Mouse (Mus musculus) testis, adult 2 months (tissue): ENCODE measurements around the gene B3galt6. TPM values are rescaled to one million over a fixed set of nuclear protein-coding genes. Genes with fewer than 3 reads are reported as not detected.
A peak's percentile ranks its signal among the peaks of the same experiment; 100 is the strongest.

Experiments used
- H3K27ac ChIP-seq: fragments of 200-500 bp; 2 replicates; pipeline ENCODE4 v1.5.1; 2012; ENCODE audit warnings: low read depth, low read length; ENCODE audit not compliant: control insufficient read depth, insufficient read depth
- H3K27me3 ChIP-seq: fragments of 200-500 bp; 2 replicates; pipeline ENCODE4 v1.6.1; 2012; ENCODE audit warnings: mild to moderate bottlenecking, low read length, moderate library complexity; ENCODE audit not compliant: control insufficient read depth, insufficient read depth
- H3K36me3 ChIP-seq: fragments of 200-500 bp; 2 replicates; pipeline ENCODE4 v1.6.1; 2012; ENCODE audit warnings: mild to moderate bottlenecking, low read length; ENCODE audit not compliant: control insufficient read depth, insufficient read depth
- H3K4me1 ChIP-seq: fragments of 200-500 bp; 2 replicates; pipeline ENCODE4 v1.6.1; 2012; ENCODE audit warnings: low read length; ENCODE audit not compliant: control insufficient read depth, insufficient read depth
- H3K4me3 ChIP-seq: fragments of 200-500 bp; 2 replicates; pipeline ENCODE4 v1.5.1; 2012; ENCODE audit warnings: low read depth, mild to moderate bottlenecking, low read length, moderate library complexity, mixed read lengths; ENCODE audit not compliant: control insufficient read depth
- CTCF ChIP-seq: fragments of 200-500 bp; IDR thresholded peaks from 2 replicates; pipeline ENCODE4 v1.5.1; 2012; ENCODE audit warnings: low read depth, mild to moderate bottlenecking, inconsistent platforms, low read length, moderate library complexity; ENCODE audit not compliant: control insufficient read depth, insufficient read depth, insufficient replicate concordance
- POLR2A ChIP-seq: fragments of 200-500 bp; IDR thresholded peaks from 2 replicates; pipeline ENCODE4 v1.6.1; 2012; ENCODE audit warnings: low read depth, mild to moderate bottlenecking, inconsistent platforms, low read length, moderate library complexity; ENCODE audit not compliant: control insufficient read depth
- polyA plus RNA-seq: library from polyadenylated mRNA; depleted of rRNA; stranded (reverse); fragments of >200 nt; gene quantifications from 2 replicates; pipeline ENCODE4 v1.2.3, GENCODE M21; 2012; rRNA removed

B3galt6 gene
- polyA plus RNA-seq, 1 experiment, result 2.4 TPM

DNA sequence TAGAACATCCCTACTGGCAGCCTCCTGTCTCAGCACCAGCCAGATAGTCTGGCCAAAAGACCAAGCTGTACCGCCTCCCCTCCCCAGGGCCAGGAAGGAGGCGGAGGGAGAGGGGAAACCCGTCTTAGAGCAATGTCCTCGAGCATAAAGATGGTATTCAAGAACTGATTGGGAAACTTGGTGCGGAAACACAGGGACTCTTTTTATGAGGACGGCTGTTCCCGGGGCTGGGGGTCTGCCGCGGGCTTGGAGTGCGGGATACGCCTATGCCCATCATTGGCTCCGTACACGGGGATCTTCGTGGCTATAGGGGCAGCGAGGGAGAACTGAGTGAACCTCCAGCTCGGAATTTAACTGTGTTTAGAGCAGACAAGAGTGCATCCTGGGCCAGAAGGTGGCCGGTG lies 49.4 kb downstream of the B3galt6 start:
- Histone ChIP-seq H3K27ac (peak overlapping the region; percentile 27), H3K4me1 (peaks cover 10% of the 10 kb centered on the region), H3K4me3 (peak overlapping the region; percentile 92), H3K27me3 (no peaks in the 10 kb centered on the region), H3K36me3 (no peaks in the 10 kb centered on the region; the same call in 1 of the 2 replicates)
- no peak for TF ChIP-seq CTCF
- TF ChIP-seq POLR2A, result no peak

Other genes starting within 250 kb of the B3galt6 start
- 18.7 and 23.4 TPM in 2 replicates for gene Atad3a, start 231.6 kb downstream of the B3galt6 start, polyA plus RNA-seq
- gene Vwa1, start 218.0 kb downstream of the B3galt6 start, polyA plus RNA-seq, result 5.5 and 5.6 TPM in 2 replicates
- gene Tmem88b, start 206.8 kb downstream of the B3galt6 start, polyA plus RNA-seq, result 1.0 TPM in 2 replicates
- 0.08 and 0.27 TPM in 2 replicates for gene Ankrd65, start 202.2 kb downstream of the B3galt6 start, polyA plus RNA-seq
- 134 and 144 TPM in 2 replicates for gene Mrpl20, start 189.8 kb downstream of the B3galt6 start, polyA plus RNA-seq
- gene Ccnl2, start 180.2 kb downstream of the B3galt6 start, polyA plus RNA-seq, result 35.4 and 38.4 TPM in 2 replicates
- 108 and 116 TPM in 2 replicates for gene Aurkaip1, start 161.4 kb downstream of the B3galt6 start, polyA plus RNA-seq
- 114 and 149 TPM in 2 replicates for gene Mxra8, start 153.0 kb downstream of the B3galt6 start, polyA plus RNA-seq
- 132 and 135 TPM in 2 replicates for gene Dvl1, start 145.2 kb downstream of the B3galt6 start, polyA plus RNA-seq
- 1.9 and 2.3 TPM in 2 replicates for gene Tas1r3, start 129.3 kb downstream of the B3galt6 start, polyA plus RNA-seq
- gene Cptp, start 123.2 kb downstream of the B3galt6 start, polyA plus RNA-seq, result 223 and 230 TPM in 2 replicates
- 19.9 and 21.7 TPM in 2 replicates for gene Ints11, start 123.1 kb downstream of the B3galt6 start, polyA plus RNA-seq
- 20.3 and 23.5 TPM in 2 replicates for gene Pusl1, start 100.9 kb downstream of the B3galt6 start, polyA plus RNA-seq
- 9.0 and 11.3 TPM in 2 replicates for gene Acap3, start 100.8 kb downstream of the B3galt6 start, polyA plus RNA-seq
- 80.7 and 95.4 TPM in 2 replicates for gene Ube2j2, start 48.8 kb downstream of the B3galt6 start, polyA plus RNA-seq
- gene C1qtnf12, start 30.3 kb downstream of the B3galt6 start, polyA plus RNA-seq, result 30.7 and 31.6 TPM in 2 replicates
- 47.6 and 50.5 TPM in 2 replicates for gene Sdf4, start 223 bp upstream of the B3galt6 start, polyA plus RNA-seq
- gene Tnfrsf4, start 21.2 kb upstream of the B3galt6 start, polyA plus RNA-seq, result 2.8 and 3.4 TPM in 2 replicates
- gene Tnfrsf18, start 33.5 kb upstream of the B3galt6 start, polyA plus RNA-seq, result not detected in 2 replicates
- gene Ttll10, start 66.8 kb upstream of the B3galt6 start, polyA plus RNA-seq, result 641 and 673 TPM in 2 replicates
- gene 9430015G10Rik, start 117.3 kb upstream of the B3galt6 start, polyA plus RNA-seq, result 104 and 121 TPM in 2 replicates
- 0.72 and 0.85 TPM in 2 replicates for gene Rnf223, start 137.9 kb upstream of the B3galt6 start, polyA plus RNA-seq
- 8.8 and 9.4 TPM in 2 replicates for gene Agrn, start 204.8 kb upstream of the B3galt6 start, polyA plus RNA-seq
- gene Isg15, start 208.2 kb upstream of the B3galt6 start, polyA plus RNA-seq, result 0.35 and 0.95 TPM in 2 replicates
- 0.06 and 0.24 TPM in 2 replicates for gene AW011738, start 210.7 kb upstream of the B3galt6 start, polyA plus RNA-seq
- gene Perm1, start 223.2 kb upstream of the B3galt6 start, polyA plus RNA-seq, result not detected in 2 replicates
- gene Plekhn1, start 242.2 kb upstream of the B3galt6 start, polyA plus RNA-seq, result 40.2 and 42.7 TPM in 2 replicates
- gene Noc2l, start 243.4 kb upstream of the B3galt6 start, polyA plus RNA-seq, result 13.0 and 13.6 TPM in 2 replicates